Mouse (Mus musculus): Measurements from ENCODE around the gene Pecam1. TPM values are rescaled to one million over a fixed set of nuclear protein-coding genes. Genes with fewer than 3 reads are reported as not detected.

Gene Pecam1
- polyA plus RNA-seq, 1 experiment = 0.15 TPM

DNA sequence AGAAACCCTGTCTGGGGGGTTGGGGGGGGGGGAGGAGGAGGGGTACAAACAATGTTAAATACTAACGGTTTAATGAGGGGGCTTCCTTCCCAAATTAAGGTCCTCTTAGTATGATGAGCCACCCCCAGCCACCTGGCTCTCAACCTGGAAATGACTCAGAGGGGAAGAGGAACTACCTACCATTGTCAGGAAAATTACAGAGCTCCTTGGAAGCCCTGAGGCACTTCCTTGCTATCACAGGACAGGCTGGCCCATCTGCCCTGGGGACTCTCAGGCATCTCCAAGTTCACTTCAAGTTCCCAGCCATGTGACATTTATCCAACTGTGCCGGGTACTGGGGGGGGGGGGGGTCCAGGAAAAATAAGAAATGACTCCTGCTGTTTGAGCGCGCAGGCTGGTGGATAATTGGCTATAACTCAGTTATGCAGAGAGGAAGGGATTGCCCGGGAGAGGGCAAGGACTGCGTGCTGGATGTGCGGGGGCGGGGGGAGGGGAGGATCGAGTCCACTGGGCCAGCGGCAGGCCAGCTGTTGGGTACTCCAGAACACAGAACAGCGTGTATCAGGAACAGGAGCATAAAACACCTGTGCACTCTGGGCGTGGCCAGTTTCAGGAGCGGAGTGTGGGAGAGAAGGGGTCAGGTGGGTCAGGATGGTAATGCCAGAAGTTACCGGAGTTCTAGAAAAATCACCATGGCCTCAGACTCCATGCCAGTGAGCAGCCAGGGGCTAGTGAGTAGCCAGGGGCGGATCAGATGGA, 41.0 kb downstream of the Pecam1 start:
- Histone ChIP-seq H3K79me3 (ENCODE audit: low read depth) (no peaks in the 10 kb centered on the region), H3K27me3 (ENCODE audit: control insufficient read depth, insufficient read depth, insufficient read length) (no peaks in the 10 kb centered on the region), H3K79me2 (ENCODE audit: control insufficient read depth, insufficient read depth) (no peaks in the 10 kb centered on the region), H3ac (ENCODE audit: control insufficient read depth, insufficient read length, low read depth) (no peak overlapping the region), H3K4me3 (ENCODE audit: insufficient read depth, poor library complexity, severe bottlenecking) (no peak overlapping the region), H3K36me3 (ENCODE audit: control insufficient read depth, insufficient read depth) (no peaks in the 10 kb centered on the region)
- no peak for TF ChIP-seq USF1 (IDR thresholded peaks at IDR 0.05; ENCODE audit: low read depth)
- TF ChIP-seq MYOD1 (IDR thresholded peaks at IDR 0.05; ENCODE audit: control insufficient read depth, insufficient read length, low read depth) = no peak

DNA sequence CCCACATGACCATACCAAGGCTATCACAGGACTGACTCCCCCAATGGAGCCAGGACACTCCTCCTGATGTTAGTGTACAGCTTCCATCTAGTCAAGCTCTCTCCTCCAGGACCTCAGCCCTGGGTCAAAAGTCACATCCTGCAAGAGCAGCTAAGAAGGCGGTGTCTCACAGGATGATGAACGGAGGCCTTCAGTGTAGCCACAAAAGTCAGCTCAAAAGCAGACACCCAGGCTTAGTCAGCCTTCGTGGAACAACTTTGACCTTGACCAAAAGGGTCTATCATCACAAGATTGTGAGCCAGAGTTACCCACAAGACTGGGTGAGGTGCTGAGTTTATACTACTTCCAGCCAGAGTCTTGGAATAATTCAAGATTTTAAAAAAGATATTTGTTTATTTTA, 42.6 kb downstream of the Pecam1 start:
- Histone ChIP-seq H3K79me2 (ENCODE audit: control insufficient read depth, insufficient read depth) (no peaks in the 10 kb centered on the region), H3K79me3 (ENCODE audit: low read depth) (no peaks in the 10 kb centered on the region), H3K36me3 (ENCODE audit: control insufficient read depth, insufficient read depth) (no peaks in the 10 kb centered on the region), H3ac (ENCODE audit: control insufficient read depth, insufficient read length, low read depth) (no peak overlapping the region), H3K4me3 (ENCODE audit: insufficient read depth, poor library complexity, severe bottlenecking) (no peak overlapping the region), H3K27me3 (ENCODE audit: control insufficient read depth, insufficient read depth, insufficient read length) (no peaks in the 10 kb centered on the region)
- TF ChIP-seq MAX (IDR thresholded peaks at IDR 0.05) (no peak), FOSL1 (IDR thresholded peaks at IDR 0.05; ENCODE audit: insufficient read depth, low read length, poor library complexity, severe bottlenecking) (no peak), CTCF (IDR thresholded peaks at IDR 0.05; ENCODE audit: control insufficient read depth, insufficient read depth, insufficient read length) (no peak), MYOD1 (IDR thresholded peaks at IDR 0.05; ENCODE audit: control insufficient read depth, insufficient read length, low read depth) (no peak), CEBPB (IDR thresholded peaks at IDR 0.05; ENCODE audit: low read depth) (no peak), USF1 (IDR thresholded peaks at IDR 0.05; ENCODE audit: low read depth) (no peak)

DNA sequence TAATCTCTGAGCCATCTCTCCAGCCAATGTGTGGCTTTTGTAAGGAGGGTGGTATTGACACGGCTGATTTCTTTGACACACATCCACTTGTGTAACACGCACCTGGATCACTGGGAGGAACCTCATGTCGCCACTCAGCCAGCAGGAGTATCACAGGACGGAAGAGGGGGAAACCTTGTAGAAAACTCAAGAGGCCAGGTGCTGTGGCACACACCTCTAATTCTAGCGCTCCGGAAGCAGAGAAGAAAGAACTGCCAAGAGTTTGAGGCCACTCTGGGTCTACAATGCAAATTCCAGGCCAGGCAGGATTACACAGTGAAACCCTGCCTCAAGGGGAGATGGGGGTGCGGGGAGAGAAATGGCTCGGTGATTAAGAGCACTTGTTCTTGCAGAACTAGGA, 43.3 kb downstream of the Pecam1 start:
- no peak overlapping the region for H3K4me3 ChIP-seq (ENCODE audit: insufficient read depth, poor library complexity, severe bottlenecking)
- H3K79me3 ChIP-seq (ENCODE audit: low read depth) = no peaks in the 10 kb centered on the region
- no peaks in the 10 kb centered on the region for H3K36me3 ChIP-seq (ENCODE audit: control insufficient read depth, insufficient read depth)
- no peaks in the 10 kb centered on the region for H3K79me2 ChIP-seq (ENCODE audit: control insufficient read depth, insufficient read depth)
- TF ChIP-seq MAX (IDR thresholded peaks at IDR 0.05) (no peak), MYOD1 (IDR thresholded peaks at IDR 0.05; ENCODE audit: control insufficient read depth, insufficient read length, low read depth) (no peak), MYOG (IDR thresholded peaks at IDR 0.05; ENCODE audit: control insufficient read depth, extremely low read depth, insufficient read length) (no peak), FOSL1 (IDR thresholded peaks at IDR 0.05; ENCODE audit: insufficient read depth, low read length, poor library complexity, severe bottlenecking) (no peak), CEBPB (IDR thresholded peaks at IDR 0.05; ENCODE audit: low read depth) (no peak), USF1 (IDR thresholded peaks at IDR 0.05; ENCODE audit: low read depth) (no peak), CTCF (IDR thresholded peaks at IDR 0.05; ENCODE audit: control insufficient read depth, insufficient read depth, insufficient read length) (no peak)
- H3ac ChIP-seq (ENCODE audit: control insufficient read depth, insufficient read length, low read depth) = no peak overlapping the region
- H3K27me3 ChIP-seq (ENCODE audit: control insufficient read depth, insufficient read depth, insufficient read length) = no peaks in the 10 kb centered on the region

DNA sequence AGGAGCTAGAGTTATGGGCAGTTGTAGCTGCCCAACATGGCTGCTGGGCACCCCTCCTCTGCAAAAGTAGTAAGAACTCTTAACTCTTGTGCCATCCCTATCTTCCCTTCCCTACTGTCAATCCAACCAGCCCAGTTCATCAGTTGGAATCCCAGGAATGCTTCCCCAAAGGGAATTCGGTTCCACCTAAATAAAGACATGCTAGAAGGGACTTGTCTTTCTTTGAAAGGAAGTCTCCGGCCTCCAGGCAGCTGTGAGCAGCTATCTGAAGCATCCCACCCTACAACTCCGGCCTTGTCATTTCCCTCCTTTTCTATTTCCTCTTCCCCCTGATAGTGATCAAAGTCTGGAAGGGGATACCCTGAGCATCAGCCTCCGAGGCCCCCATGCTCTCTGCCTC, 44.2 kb downstream of the Pecam1 start:
- no peaks in the 10 kb centered on the region for H3K27me3 ChIP-seq (ENCODE audit: control insufficient read depth, insufficient read depth, insufficient read length)

DNA sequence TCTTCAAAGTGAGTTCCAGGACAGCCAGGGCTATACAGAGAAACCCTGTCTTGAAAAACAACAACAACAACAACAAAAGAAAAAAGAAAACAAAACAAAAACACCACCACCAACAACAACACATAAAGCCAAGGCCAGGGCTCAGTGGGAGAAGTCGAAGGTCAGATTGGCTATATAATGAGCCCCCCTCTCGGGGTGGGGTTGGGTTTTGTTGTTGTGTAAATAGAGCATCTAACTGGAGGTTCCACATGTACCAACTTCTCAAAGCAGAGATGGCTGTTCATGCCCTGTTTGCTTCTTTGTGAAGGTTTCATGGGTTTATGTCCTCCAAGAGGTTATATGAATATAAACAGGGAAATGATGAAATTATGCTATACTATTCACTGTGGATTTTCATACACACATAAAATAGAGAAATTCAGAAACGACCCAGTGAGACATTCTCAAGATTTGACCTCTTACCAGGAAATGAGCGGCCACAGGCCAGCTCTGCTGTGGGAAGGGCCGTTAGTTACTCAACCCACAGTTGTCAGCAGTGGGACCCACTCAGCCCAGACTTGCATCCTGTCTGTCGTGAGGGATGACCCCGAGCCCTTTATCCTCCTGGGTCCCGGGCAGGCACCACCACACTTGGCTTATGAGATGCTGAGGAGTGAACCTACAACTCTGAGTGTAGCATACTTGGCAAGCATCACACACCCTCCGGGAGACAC, 45.9 kb downstream of the Pecam1 start:
- no peak for TF ChIP-seq CTCF (IDR thresholded peaks at IDR 0.05; ENCODE audit: control insufficient read depth, insufficient read depth, insufficient read length)
- no peak for TF ChIP-seq MAX (IDR thresholded peaks at IDR 0.05)
- no peak for TF ChIP-seq MYOG (IDR thresholded peaks at IDR 0.05; ENCODE audit: control insufficient read depth, extremely low read depth, insufficient read length)
- TF ChIP-seq USF1 (IDR thresholded peaks at IDR 0.05; ENCODE audit: low read depth) = no peak
- no peak for TF ChIP-seq MYOD1 (IDR thresholded peaks at IDR 0.05; ENCODE audit: control insufficient read depth, insufficient read length, low read depth)
- TF ChIP-seq CEBPB (IDR thresholded peaks at IDR 0.05; ENCODE audit: low read depth) = no peak
- TF ChIP-seq FOSL1 (IDR thresholded peaks at IDR 0.05; ENCODE audit: insufficient read depth, low read length, poor library complexity, severe bottlenecking) = no peak
- H3K79me2 ChIP-seq (ENCODE audit: control insufficient read depth, insufficient read depth) = no peaks in the 10 kb centered on the region
- H3K79me3 ChIP-seq (ENCODE audit: low read depth) = no peaks in the 10 kb centered on the region
- no peaks in the 10 kb centered on the region for H3K36me3 ChIP-seq (ENCODE audit: control insufficient read depth, insufficient read depth)
- H3K4me3 ChIP-seq (ENCODE audit: insufficient read depth, poor library complexity, severe bottlenecking) = no peak overlapping the region
- no peaks in the 10 kb centered on the region for H3K27me3 ChIP-seq (ENCODE audit: control insufficient read depth, insufficient read depth, insufficient read length)
- no peak overlapping the region for H3ac ChIP-seq (ENCODE audit: control insufficient read depth, insufficient read length, low read depth)

More for the DNA sequence above, 44.2 kb downstream of the Pecam1 start:
- H3K4me3 ChIP-seq (ENCODE audit: insufficient read depth, poor library complexity, severe bottlenecking) = no peak overlapping the region
- H3K79me2 ChIP-seq (ENCODE audit: control insufficient read depth, insufficient read depth) = no peaks in the 10 kb centered on the region
- no peaks in the 10 kb centered on the region for H3K36me3 ChIP-seq (ENCODE audit: control insufficient read depth, insufficient read depth)
- no peak overlapping the region for H3ac ChIP-seq (ENCODE audit: control insufficient read depth, insufficient read length, low read depth)
- TF ChIP-seq MAX (IDR thresholded peaks at IDR 0.05) (no peak), CTCF (IDR thresholded peaks at IDR 0.05; ENCODE audit: control insufficient read depth, insufficient read depth, insufficient read length) (no peak), MYOG (IDR thresholded peaks at IDR 0.05; ENCODE audit: control insufficient read depth, extremely low read depth, insufficient read length) (no peak), MYOD1 (IDR thresholded peaks at IDR 0.05; ENCODE audit: control insufficient read depth, insufficient read length, low read depth) (no peak), CEBPB (IDR thresholded peaks at IDR 0.05; ENCODE audit: low read depth) (no peak), FOSL1 (IDR thresholded peaks at IDR 0.05; ENCODE audit: insufficient read depth, low read length, poor library complexity, severe bottlenecking) (no peak), USF1 (IDR thresholded peaks at IDR 0.05; ENCODE audit: low read depth) (no peak)
- H3K79me3 ChIP-seq (ENCODE audit: low read depth) = no peaks in the 10 kb centered on the region

All from C2C12 (cell line).